Mouse (Mus musculus): Measurements from ENCODE around the gene Popdc3. TPM values are rescaled to one million over a fixed set of nuclear protein-coding genes. Genes with fewer than 3 reads are reported as not detected.

Gene Popdc3
- polyA plus RNA-seq, 1 experiment from 2014 or later = 46.9 TPM

- Histone ChIP-seq H3K4me1 (ENCODE audit: control insufficient read depth, insufficient read depth, low read length) (0 out of 2 replicates have a peak, but pooled peaks cover 2% of the 10 kb centered on the region), H3K9ac (ENCODE audit: low read length) (no peak overlapping the region), H3K9me3 (replicated peaks; ENCODE audit: control insufficient read depth, low read length) (no peaks in the 10 kb centered on the region), H3K27ac (ENCODE audit: low read length) (no peak overlapping the region), H3K4me3 (ENCODE audit: low read length) (no peak overlapping the region), H3K36me3 (ENCODE audit: control insufficient read depth, insufficient read depth) (no peaks in the 10 kb centered on the region), H3K27me3 (ENCODE audit: control insufficient read depth, insufficient read depth, low read length) (no peaks in the 10 kb centered on the region), H3K4me2 (ENCODE audit: low read depth, low read length) (no peak overlapping the region)
- 70% methylated on average over 5 of the region's 5 CpGs for WGBS
- no peak for ATAC-seq (replicated peaks; ENCODE audit: extremely low read depth, insufficient read depth, low FRiP score)
Measured at GRCm38 (mm10) chr10:45237492-45237891, 59.6 kb downstream of the Popdc3 start.

- peaks cover 7% of the 10 kb centered on the region; the same call in 1 of the 2 replicates for H3K9me3 ChIP-seq (replicated peaks; ENCODE audit: control insufficient read depth, low read length)
- H3K36me3 ChIP-seq (ENCODE audit: control insufficient read depth, insufficient read depth) = no peaks in the 10 kb centered on the region
- no peaks in the 10 kb centered on the region for H3K4me1 ChIP-seq (ENCODE audit: control insufficient read depth, insufficient read depth, low read length)
- 53% methylated on average over 1 of the region's 1 CpGs for WGBS
- no peak overlapping the region for H3K9ac ChIP-seq (ENCODE audit: low read length)
- H3K4me2 ChIP-seq (ENCODE audit: low read depth, low read length) = no peak overlapping the region
- no peak overlapping the region for H3K4me3 ChIP-seq (ENCODE audit: low read length)
- H3K27ac ChIP-seq (ENCODE audit: low read length) = no peak overlapping the region
- no peaks in the 10 kb centered on the region for H3K27me3 ChIP-seq (ENCODE audit: control insufficient read depth, insufficient read depth, low read length)
- 0 out of 2 replicates have a peak, but pooled peaks have one; percentile 10 for ATAC-seq (replicated peaks; ENCODE audit: extremely low read depth, insufficient read depth, low FRiP score)
Measured at GRCm38 (mm10) chr10:45260477-45260876, 82.6 kb downstream of the Popdc3 start.

- Histone ChIP-seq H3K9me3 (replicated peaks; ENCODE audit: control insufficient read depth, low read length) (0 out of 2 replicates have a peak, but pooled peaks cover 1% of the 10 kb centered on the region), H3K4me1 (ENCODE audit: control insufficient read depth, insufficient read depth, low read length) (no peaks in the 10 kb centered on the region), H3K36me3 (ENCODE audit: control insufficient read depth, insufficient read depth) (no peaks in the 10 kb centered on the region), H3K27ac (ENCODE audit: low read length) (no peak overlapping the region), H3K4me3 (ENCODE audit: low read length) (no peak overlapping the region), H3K4me2 (ENCODE audit: low read depth, low read length) (no peak overlapping the region), H3K9ac (ENCODE audit: low read length) (no peak overlapping the region), H3K27me3 (ENCODE audit: control insufficient read depth, insufficient read depth, low read length) (no peaks in the 10 kb centered on the region)
- no peak for ATAC-seq (replicated peaks; ENCODE audit: extremely low read depth, insufficient read depth, low FRiP score)
- WGBS = 79% methylated on average over 3 of the region's 3 CpGs
Measured at GRCm38 (mm10) chr10:45262126-45262525, 84.2 kb downstream of the Popdc3 start.

GRCm38 (mm10) chr10:45276499-45276898 lies 98.6 kb downstream of the Popdc3 start:
- H3K36me3 ChIP-seq (ENCODE audit: control insufficient read depth, insufficient read depth) = peaks cover 2% of the 10 kb centered on the region; the same call in 1 of the 2 replicates
- no peak overlapping the region for H3K27ac ChIP-seq (ENCODE audit: low read length)
- no peak for ATAC-seq (replicated peaks; ENCODE audit: extremely low read depth, insufficient read depth, low FRiP score)
- H3K4me1 ChIP-seq (ENCODE audit: control insufficient read depth, insufficient read depth, low read length) = peaks cover 7% of the 10 kb centered on the region; the same call in 1 of the 2 replicates
- no peak overlapping the region for H3K4me2 ChIP-seq (ENCODE audit: low read depth, low read length)
- WGBS = 35% methylated on average over 3 of the region's 3 CpGs
- no peak overlapping the region for H3K9ac ChIP-seq (ENCODE audit: low read length)
- H3K4me3 ChIP-seq (ENCODE audit: low read length) = no peak overlapping the region
- H3K9me3 ChIP-seq (replicated peaks; ENCODE audit: control insufficient read depth, low read length) = no peaks in the 10 kb centered on the region; the same call in 1 of the 2 replicates
- H3K27me3 ChIP-seq (ENCODE audit: control insufficient read depth, insufficient read depth, low read length) = no peaks in the 10 kb centered on the region

- Histone ChIP-seq H3K4me1 (ENCODE audit: control insufficient read depth, insufficient read depth, low read length) (peaks cover 7% of the 10 kb centered on the region; the same call in 1 of the 2 replicates), H3K36me3 (ENCODE audit: control insufficient read depth, insufficient read depth) (no peaks in the 10 kb centered on the region), H3K4me3 (ENCODE audit: low read length) (no peak overlapping the region), H3K9me3 (replicated peaks; ENCODE audit: control insufficient read depth, low read length) (no peaks in the 10 kb centered on the region), H3K9ac (ENCODE audit: low read length) (no peak overlapping the region), H3K27ac (ENCODE audit: low read length) (no peak overlapping the region), H3K27me3 (ENCODE audit: control insufficient read depth, insufficient read depth, low read length) (no peaks in the 10 kb centered on the region), H3K4me2 (ENCODE audit: low read depth, low read length) (no peak overlapping the region)
- 0 out of 2 replicates have a peak, but pooled peaks have one; percentile 41 for ATAC-seq (replicated peaks; ENCODE audit: extremely low read depth, insufficient read depth, low FRiP score)
- WGBS = 54% methylated on average over 5 of the region's 5 CpGs
Measured at GRCm38 (mm10) chr10:45276995-45277394, 99.1 kb downstream of the Popdc3 start.

- peak overlapping the region; percentile 49 for H3K4me2 ChIP-seq (ENCODE audit: low read depth, low read length)
- no peak overlapping the region for H3K9ac ChIP-seq (ENCODE audit: low read length)
- 23% methylated on average over 5 of the region's 5 CpGs for WGBS
- peak; percentile 68 for ATAC-seq (replicated peaks; ENCODE audit: extremely low read depth, insufficient read depth, low FRiP score)
- H3K27me3 ChIP-seq (ENCODE audit: control insufficient read depth, insufficient read depth, low read length) = peaks cover 10% of the 10 kb centered on the region
- H3K36me3 ChIP-seq (ENCODE audit: control insufficient read depth, insufficient read depth) = no peaks in the 10 kb centered on the region
- H3K4me1 ChIP-seq (ENCODE audit: control insufficient read depth, insufficient read depth, low read length) = peaks cover 17% of the 10 kb centered on the region
- H3K27ac ChIP-seq (ENCODE audit: low read length) = peak overlapping the region; percentile 89
- H3K9me3 ChIP-seq (replicated peaks; ENCODE audit: control insufficient read depth, low read length) = no peaks in the 10 kb centered on the region
- H3K4me3 ChIP-seq (ENCODE audit: low read length) = no peak overlapping the region
Measured at GRCm38 (mm10) chr10:45285651-45286050, 107.8 kb downstream of the Popdc3 start.

GRCm38 (mm10) chr10:45288351-45288750 lies 110.5 kb downstream of the Popdc3 start:
- WGBS = 35% methylated on average over 7 of the region's 7 CpGs
- Histone ChIP-seq H3K36me3 (ENCODE audit: control insufficient read depth, insufficient read depth) (no peaks in the 10 kb centered on the region), H3K4me1 (ENCODE audit: control insufficient read depth, insufficient read depth, low read length) (peaks cover 19% of the 10 kb centered on the region), H3K27ac (ENCODE audit: low read length) (peak overlapping the region; percentile 94), H3K27me3 (ENCODE audit: control insufficient read depth, insufficient read depth, low read length) (peaks cover 10% of the 10 kb centered on the region), H3K4me2 (ENCODE audit: low read depth, low read length) (peak overlapping the region; percentile 84), H3K9me3 (replicated peaks; ENCODE audit: control insufficient read depth, low read length) (no peaks in the 10 kb centered on the region), H3K4me3 (ENCODE audit: low read length) (peak overlapping the region; percentile 77), H3K9ac (ENCODE audit: low read length) (peak overlapping the region; percentile 96)
- no peak for ATAC-seq (replicated peaks; ENCODE audit: extremely low read depth, insufficient read depth, low FRiP score)

GRCm38 (mm10) chr10:45289218-45290105 lies 111.6 kb downstream of the Popdc3 start:
- Histone ChIP-seq H3K36me3 (ENCODE audit: control insufficient read depth, insufficient read depth) (no peaks in the 10 kb centered on the region), H3K4me2 (ENCODE audit: low read depth, low read length) (peak overlapping the region; percentile 84), H3K27me3 (ENCODE audit: control insufficient read depth, insufficient read depth, low read length) (peaks cover 10% of the 10 kb centered on the region), H3K4me1 (ENCODE audit: control insufficient read depth, insufficient read depth, low read length) (peaks cover 19% of the 10 kb centered on the region), H3K4me3 (ENCODE audit: low read length) (peak overlapping the region; percentile 77), H3K27ac (ENCODE audit: low read length) (peak overlapping the region; percentile 94), H3K9me3 (replicated peaks; ENCODE audit: control insufficient read depth, low read length) (no peaks in the 10 kb centered on the region), H3K9ac (ENCODE audit: low read length) (peak overlapping the region; percentile 96)
- 1% methylated on average over 71 of the region's 71 CpGs for WGBS
- ATAC-seq (replicated peaks; ENCODE audit: extremely low read depth, insufficient read depth, low FRiP score) = peak; percentile 81

- H3K9ac ChIP-seq (ENCODE audit: low read length) = peak overlapping the region; percentile 96
- H3K9me3 ChIP-seq (replicated peaks; ENCODE audit: control insufficient read depth, low read length) = no peaks in the 10 kb centered on the region
- peak overlapping the region; percentile 54 for H3K27ac ChIP-seq (ENCODE audit: low read length)
- no peak for ATAC-seq (replicated peaks; ENCODE audit: extremely low read depth, insufficient read depth, low FRiP score)
- H3K27me3 ChIP-seq (ENCODE audit: control insufficient read depth, insufficient read depth, low read length) = peaks cover 10% of the 10 kb centered on the region
- no peaks in the 10 kb centered on the region for H3K36me3 ChIP-seq (ENCODE audit: control insufficient read depth, insufficient read depth)
- peak overlapping the region; percentile 77 for H3K4me3 ChIP-seq (ENCODE audit: low read length)
- H3K4me1 ChIP-seq (ENCODE audit: control insufficient read depth, insufficient read depth, low read length) = peaks cover 13% of the 10 kb centered on the region
- H3K4me2 ChIP-seq (ENCODE audit: low read depth, low read length) = peak overlapping the region; percentile 84
- 32% methylated on average over 5 of the region's 5 CpGs for WGBS
Measured at GRCm38 (mm10) chr10:45290618-45291017, 112.7 kb downstream of the Popdc3 start.
